Mouse (Mus musculus) frontal cortex, postnatal 10 days (tissue): ENCODE measurements around the gene Adcyap1r1.

Source experiments
- DNase-seq, 2 experiments: peaks; one replicate each; pipeline ENCODE4 v3.0.0; 2022; ENCODE audit warnings: low spot score in 2 of 2, mixed read lengths in 1 of 2

Adcyap1r1 gene

DNA sequence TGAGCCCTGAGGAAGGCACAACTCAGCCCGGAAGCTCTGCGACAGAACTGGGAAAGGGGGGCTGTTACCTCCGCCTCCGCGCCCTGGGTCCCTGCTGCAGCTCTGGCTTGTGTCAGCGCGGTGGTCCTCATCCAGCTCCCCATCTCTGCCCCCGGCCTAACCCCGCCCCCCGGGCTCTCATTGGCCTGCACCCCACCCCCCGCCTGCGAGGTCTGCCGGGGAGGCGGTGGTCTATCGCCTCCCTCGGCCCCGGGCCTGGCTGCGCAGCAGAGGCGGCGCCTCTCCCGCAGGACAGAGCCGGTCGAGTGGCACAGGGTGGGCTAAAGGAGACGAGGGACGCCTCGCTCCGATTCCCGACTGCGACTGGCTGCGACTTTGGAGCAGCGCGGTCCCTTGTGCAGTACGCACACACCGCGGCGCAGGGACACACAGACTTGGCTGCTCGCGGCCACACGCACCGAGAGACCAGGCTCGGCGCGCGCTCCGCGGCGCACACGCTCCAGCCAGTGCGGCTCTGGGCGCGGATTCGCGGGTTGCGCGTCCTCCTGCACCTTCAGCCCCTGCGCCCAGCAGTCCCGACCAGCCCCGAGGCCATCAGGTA is at the start of gene Adcyap1r1:
TSS of gene Adcyap1r1 (plus strand) at position 208 of the 601 bp plus-strand sequence.
- peak; percentile 78 to 84 for DNase-seq

DNA sequence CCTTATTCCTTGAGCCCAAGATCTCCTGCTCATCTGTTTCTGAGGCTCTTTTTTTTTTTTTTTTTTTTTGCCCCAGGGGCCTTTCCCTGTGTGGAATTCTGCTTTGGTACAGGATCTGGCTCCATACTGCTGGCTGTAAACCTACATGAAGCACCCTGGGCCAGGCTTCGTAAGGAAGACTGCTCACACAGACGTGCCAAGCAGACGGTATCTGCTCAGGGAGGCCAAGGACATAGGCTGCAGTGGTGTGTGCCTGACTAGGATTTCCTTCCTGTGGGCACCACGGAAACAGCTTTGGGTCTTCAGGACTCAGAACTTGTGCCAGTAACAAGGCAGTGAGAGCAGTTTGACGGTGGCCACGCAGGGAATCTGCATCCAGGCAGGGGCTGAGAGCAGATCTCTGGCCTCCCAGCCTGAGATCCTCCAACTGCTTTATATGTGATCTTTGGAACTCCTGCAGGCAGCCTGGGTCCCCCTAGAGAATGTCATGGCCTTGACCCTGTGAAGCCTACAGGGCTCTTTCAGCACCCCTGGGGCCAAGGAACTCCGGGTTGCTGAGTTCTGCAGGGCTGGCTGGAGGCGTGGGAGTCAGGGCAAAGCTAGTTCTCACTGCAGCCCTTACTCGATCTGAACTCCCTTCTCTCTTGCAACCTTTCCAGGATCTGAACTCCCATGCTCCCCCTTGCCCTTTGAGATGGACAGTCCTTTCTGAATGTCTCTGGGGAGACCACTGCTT is 49.6 kb upstream of the Adcyap1r1 start:
- no peak for DNase-seq

DNA sequence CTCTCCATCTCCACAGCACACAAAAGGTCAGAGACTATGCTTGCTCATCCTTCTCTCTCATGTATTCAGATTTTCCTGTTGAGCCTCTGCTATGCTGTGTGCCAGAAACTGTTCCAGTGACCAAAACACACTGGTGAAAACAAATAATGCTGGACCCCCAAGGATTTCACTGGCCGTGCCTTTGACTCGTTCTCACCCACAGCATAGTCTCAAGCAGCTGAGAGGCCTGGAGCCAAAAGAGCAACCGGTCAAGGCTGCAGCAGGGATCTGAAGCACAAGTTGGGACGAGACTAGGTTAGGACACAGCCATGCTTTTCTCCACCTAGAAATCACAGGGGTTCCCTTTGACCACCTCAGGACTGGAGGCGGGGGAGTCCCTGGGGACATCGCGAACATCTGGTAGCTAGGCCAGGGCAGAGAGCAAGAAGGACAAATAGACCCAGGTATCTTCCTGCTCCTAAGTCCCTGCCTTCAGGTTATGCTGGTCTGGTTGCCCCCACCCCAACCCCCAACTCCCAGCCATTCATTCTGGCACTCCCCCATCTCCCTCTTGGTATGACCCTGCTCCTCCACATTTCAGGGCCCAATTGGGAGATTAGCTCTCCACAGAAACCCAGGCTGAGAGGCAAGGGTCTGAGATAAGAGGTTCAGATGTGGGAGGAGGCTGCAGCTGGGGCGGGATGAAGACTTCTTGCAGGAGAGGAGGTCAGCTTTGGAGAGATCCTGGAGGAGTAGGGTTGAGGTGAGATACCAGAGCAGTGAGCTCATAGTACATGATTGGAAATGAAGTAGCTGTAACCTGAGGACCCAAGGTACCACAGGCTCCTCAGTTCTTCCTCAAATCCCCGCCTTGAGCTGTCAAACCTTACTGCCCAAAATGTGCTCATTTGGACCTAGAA is 48.1 kb upstream of the Adcyap1r1 start:
- no peak for DNase-seq

DNA sequence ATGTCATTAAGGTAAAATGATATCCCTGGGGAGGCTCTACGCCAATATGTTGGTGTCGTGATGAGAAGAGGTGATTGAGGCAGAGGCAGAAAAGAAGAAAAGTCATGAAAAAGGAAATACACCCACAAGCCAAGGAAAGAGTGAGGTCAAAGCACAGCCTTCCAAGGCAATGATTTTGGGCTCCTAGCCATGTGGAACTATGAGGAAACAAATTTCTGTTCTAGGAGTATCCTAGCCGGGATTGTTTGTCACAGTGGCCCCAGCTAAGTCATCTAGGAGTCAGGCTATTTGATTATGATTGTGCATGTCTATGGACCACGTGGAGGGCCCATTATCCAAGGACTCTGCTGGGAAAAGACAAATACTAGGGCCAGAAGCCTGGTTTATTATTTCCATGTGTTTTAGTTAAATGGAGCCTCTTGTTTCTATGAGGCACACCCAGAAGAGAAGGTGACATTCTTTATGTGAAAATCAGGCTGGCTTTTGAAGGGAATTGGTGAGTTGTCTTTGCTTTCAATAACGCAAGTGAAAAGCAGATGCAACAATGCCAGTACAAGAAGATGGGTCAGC is 47.3 kb upstream of the Adcyap1r1 start:
- no peak for DNase-seq

DNA sequence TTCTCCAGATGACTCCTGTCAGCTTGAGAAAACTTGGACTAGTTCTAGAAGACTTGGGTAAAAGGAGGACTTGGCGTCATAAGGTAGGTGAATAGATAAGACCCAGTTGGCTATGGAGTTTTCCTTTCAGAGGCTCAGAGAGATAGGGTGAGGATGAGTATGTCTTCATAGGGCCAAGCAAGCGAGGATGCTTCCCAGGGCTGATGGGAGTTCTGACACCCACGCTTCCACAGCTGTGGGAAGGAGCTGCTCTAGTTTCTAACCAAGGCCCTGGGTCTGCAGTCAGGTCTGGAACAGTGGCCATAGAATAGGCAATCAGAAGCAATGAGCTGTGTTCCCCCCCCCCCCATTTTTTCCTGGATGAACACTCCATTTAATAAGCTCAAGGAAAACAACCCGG is 44.4 kb upstream of the Adcyap1r1 start:
- DNase-seq, result no peak

DNA sequence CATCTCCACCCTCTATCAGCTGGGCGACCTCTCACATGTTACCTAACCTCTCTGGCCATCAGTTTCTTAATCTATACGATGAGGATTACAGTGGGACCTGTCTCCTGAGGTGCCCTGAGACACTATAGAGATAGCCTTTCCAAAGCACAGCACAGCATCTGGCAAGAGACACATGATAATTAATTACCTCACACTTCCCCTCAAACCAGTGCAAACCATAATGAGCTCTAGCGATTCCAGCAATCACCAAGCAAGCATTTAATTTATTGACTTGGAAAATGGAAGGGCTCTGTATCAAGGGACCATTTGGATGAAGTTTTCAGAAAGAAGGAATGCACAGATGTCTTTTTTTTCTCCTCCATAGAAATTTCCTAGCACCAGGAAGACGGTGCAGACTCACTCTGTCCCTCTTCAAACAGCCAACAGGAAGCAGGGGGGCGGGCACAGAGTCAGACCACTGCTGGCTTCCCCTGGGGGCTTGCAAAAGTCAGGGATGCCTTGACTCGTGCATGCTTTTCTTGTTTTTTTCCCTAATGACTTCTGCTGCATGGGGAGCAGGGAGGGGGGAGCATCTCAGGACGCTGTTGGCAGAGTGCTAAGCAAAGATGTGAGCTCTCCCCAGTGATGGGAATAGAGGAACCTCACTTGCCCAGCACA is 41.5 kb upstream of the Adcyap1r1 start:
- DNase-seq, result no peak

DNA sequence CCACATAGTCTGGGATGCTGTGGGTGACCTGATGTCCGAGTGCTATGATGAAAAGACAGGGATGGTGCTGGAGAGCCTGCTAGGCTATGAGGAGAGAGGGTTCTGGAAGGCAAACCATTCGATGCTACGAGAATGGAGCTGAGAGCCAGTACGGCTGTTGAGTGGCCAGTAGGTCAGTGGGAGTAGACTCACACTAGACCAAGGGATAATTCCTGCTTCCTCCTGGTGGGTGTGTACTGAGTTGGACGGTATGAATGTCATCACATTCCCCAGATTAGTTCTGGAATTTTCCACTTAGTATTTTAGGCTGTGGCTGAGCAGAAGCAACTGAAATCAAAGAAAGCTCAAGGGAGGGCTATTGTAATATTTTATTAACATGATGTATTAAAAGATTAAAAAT is 40.8 kb upstream of the Adcyap1r1 start:
- DNase-seq, result no peak

DNA sequence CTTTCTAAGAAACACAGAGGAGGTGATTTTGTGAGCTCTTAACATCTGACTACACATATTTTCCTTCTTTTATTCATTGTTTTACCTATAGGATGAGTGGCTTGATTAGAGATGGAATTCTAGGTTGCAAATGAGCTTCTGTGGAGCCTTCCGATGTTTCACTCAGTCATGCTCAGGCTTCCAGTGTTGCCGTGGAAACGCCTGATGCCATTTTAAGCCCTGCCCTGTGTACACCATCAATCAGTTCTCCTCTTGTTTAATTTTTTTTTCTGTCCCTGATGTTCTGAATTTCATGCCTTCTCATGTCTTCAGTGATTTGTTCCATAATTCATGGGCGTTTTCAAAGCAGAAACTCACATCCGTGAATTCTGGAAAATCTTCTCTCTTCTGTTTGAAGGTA is 35.6 kb upstream of the Adcyap1r1 start:
- DNase-seq, result no peak

DNA sequence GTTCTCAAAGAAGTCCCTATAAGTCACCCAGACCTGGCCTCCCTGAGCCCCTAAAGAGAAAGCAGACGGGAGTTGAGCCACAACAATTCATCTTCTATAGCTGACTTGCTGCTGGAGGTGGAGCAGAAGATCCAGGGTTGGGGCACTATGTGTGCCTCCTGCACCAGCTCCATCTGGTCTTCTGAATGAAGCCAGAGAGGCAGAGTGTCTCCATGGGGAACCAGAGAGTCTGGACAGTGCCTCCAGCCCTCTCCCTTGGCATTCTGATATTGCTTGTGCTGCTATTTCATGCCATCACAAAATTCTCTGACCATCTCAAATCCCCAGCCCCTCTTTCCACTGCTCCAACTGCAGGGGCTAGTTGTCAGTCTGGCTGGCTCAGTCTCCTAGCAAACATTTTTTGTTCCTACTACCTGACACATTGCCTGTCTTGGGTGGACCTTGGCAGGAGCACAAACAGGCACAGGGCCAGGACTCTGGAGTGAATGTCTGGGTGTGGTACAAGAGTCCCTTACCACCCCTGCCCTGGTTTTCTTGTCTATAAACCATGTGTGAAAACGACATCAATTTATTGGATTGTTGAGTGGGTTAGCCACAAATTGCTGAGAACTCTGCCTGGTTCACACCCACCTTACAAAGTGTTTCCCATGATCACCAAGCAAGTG is 32.9 kb upstream of the Adcyap1r1 start:
- no peak for DNase-seq

DNA sequence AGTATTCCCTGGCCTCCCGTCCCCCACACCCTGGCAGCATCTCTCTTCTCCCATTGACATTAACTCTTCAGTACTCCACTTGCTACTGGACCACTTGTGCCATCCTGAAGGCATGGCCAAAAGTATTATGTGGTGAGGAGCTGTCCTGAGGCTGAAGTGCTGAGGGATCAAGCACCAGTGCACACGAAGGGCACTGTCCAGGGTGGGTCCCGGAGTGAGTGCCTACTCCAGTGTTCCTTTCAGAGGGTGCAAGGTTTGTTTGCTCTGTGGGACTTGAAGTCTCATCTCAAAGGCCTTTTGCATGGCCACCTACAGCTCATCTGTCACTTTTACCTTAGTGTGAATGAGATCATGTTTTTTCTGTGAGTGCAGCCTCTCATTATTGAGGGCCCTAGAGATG is 31.4 kb upstream of the Adcyap1r1 start:
- DNase-seq, result no peak

DNA sequence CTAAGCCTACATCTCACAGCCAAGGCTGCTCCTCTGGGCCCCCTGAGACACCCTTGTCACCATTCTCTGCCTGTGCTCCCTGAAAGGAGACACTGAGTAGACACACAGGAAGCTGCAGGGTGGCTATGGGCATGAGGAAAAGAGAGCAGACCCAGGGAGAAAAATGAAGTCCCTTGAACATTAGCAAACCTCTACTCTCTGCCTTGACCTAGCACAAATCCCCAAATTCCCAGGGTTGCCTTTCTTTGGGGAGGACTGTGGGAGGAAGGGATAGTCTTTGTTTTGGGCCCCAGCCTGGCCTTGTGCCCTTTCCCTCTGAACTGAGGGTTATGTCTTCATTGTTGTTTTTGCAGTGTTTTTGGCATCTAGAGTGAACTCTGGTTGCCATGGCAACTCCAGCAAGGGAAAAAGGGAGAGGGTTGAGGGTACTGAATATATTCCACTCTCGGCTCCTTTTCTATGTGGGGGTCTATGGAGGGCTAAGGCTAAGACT is 30.9 kb upstream of the Adcyap1r1 start:
- peak; percentile 38 to 50 for DNase-seq

DNA sequence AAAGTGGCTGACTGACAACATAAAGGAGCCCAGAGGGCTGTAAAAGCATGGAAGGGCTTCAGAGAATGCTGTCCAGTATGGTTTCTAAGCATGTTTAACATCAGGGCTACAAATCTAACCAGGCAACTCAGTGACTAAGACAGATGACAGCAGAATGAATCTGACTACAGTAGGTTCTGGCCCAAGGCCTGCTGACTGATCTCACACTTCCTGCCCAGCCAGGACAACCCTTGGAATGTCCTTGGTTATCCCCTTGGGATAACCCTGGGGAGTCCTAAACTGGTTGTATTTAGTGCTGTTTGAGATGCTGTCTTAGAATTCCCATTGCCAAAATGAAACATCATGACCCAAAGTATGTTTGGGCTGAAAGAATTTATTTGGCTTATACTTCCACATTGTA is 19.7 kb upstream of the Adcyap1r1 start:
- no peak for DNase-seq

DNA sequence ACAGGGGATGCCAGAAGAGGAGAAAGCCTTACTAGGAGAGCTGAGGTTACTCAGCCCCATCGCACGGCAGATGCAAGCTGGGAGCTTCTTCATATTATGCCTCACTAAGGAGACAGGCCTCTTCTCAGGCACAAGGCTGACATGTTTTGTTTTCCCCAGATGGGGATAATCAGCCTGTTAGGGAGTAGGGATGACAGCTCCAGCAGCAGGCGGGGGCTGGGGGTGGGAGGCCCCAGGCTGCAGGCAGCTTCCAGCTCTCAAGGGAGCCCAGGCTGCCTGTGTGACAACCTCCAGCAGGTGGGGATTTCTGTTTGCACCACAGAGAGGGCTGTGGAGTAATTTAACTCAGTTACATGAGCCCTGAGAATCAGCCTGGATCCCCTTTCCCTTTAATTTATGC is 17.4 kb upstream of the Adcyap1r1 start:
- peak in 1 of 2 experiments; percentile 66 for DNase-seq

DNA sequence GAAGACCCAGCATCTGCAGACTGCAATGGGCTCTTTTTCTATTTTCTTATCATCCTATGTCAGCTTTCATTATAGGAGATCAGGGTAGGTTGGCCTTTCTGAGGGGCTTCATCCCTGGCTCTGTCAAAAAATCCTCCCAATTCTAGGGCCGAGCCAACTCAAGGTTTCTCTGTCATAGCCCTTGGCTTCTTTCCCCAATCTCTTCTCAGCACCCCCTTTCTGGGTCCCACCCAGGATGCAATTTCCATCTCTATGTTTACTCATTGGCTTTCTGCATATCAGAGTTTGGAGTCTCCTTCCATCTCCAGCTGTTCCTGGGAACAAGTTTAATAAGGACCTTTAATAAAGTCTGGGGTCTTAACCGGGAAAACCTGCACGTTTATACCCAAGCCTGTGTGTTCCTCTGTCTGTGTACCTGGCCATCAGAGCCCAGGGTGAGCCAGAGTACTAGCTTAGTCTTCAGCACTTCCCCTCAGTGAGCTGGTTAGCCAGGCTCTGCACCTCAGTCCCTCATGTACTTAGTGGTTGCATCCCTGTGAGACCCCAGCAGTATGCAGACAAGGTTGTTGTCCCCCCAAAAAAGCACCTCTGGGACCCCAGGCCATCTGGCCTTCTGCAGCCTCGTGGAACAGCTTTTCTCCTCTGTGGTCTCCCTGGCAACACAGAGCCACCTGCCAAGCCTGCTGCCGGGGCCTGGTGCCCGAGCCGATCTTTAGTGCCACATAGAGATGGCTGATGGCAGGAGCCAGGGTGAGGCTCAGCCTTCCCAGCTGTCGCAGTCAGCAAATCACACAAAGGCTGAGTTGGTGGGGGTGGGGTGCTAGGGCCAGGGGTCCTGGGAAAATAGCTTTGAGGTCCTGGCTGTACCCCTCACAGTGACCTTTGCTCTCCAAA is 16.3 kb upstream of the Adcyap1r1 start:
- peak; percentile 58 to 65 for DNase-seq

DNA sequence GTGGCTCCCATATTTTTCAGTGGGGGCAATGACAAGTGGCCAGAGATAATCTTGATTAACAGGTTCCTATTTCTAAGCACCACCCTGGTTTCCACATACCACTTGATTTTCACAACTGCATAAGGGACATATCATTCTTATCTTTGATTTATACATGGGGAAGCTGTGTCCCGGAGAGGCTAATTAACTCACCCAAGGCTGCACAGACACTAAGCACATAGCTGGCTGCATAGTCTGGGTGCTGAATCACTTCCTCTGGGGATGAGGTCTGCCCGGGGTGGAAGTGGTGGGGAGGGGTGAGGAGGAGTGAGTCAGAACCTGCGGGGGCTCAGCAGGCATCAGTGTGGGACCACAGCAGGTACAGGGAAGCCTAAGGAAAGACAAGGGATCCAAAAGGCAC is 13.9 kb upstream of the Adcyap1r1 start:
- DNase-seq, result no peak

DNA sequence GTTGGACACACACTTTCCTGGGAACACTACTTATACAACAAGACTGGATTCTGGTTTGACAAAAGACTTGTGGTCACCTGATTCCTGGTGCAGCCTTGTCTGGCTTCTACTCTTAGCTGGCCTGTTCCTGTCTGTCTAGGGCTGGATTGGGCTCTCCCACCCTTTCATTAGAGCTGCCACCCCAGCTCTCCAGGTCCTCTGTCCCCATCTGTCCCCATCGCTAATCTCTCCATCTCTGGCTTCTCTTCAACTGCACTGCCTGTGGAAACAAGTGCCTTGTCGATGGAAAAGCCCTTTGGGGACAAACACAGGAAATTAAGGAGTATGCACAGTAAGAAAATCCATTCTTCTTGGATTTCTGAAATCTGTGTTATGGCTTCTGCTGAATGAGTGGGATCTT is 12.9 kb upstream of the Adcyap1r1 start:
- DNase-seq, result no peak

DNA sequence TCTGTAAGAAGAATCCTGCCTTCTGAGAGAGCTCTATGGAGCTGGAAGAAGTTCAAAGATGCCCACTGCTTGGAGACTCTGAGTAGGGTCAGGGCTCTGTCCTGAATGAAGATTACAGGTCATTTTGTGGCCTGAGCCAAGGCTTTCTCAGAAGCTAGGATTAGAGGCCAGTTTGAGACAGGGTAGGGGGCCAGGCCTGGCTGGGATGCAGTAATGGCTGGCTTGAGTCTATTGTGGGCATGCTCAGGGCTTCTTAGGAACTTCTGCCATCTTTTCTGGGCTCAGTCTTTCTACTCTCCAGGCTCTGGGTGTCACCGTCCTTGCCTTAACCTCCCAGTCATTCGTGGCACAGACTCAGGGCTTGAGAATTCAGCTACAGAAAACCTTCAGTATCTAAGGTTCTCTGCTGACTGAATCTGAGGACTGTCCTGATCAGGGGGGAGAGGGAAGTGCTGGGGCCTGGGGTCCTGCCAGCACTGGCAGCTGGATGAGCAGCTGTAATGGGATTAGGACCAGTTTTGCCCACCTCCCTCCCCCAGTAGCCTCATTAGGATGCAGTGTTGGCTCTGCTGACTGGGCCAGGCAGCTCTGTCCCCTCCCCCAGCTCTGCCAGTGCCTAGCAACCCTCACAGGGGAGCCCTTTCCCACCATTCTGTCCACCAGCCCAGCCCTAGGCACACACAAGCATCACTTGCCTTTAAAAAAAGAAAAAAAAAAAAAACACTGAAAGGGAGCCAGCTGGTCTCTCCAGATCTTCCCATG is 7.7 kb upstream of the Adcyap1r1 start:
- DNase-seq, result peak; percentile 70 to 84

DNA sequence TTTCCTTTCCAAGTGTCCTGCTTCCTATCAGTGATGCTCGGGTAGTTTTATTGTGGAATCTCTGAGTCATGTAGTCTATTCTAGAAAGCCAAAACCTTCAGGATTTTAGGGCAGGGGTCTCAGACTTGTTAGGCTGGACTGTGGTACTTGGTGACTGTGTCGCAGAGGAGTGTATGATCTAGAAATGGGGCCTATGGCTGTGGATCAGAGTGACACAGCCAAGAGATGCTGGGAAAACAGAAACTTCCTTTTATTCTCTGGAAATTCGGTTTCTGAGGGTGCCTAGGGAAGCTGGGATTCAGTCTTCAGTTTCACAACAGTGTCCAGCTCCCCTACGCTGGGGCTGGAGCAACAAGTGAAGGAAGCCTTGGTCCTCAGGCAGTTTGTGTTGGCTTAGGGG is 7.1 kb upstream of the Adcyap1r1 start:
- no peak for DNase-seq

DNA sequence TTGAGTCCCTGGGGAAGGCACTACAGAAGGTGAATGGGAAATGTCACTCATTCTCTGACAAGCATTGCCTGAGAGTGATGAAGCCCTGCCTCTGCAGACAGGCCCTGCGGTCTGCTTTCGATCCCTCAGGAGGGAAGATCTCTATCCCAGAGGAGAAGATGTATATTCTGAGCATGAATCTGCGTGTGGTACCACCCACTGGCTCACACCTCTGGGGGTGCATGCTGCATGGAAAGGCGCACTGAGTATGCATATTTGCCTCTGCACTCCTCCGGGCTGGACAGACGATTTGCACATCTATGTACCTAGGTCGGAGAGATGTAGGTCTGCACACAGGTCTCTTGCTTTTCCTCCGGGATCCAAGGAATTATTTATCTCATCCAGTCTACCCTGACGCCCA is 3.6 kb upstream of the Adcyap1r1 start:
- DNase-seq, result no peak
